Mouse (Mus musculus) frontal cortex, adult 2 months (tissue): ENCODE measurements around the gene Abcb6. TPM values are rescaled to one million over a fixed set of nuclear protein-coding genes. Genes with fewer than 3 reads are reported as not detected.

Experiments used
- DNase-seq, 2 experiments: peaks; one replicate each; pipeline ENCODE4 v3.0.0; 2022; ENCODE audit warnings: low spot score in 1 of 2; ENCODE audit errors: extremely low spot score in 1 of 2
- polyA plus RNA-seq: library from polyadenylated mRNA; depleted of rRNA; stranded (reverse); fragments of >200 nt; gene quantifications from 2 replicates; pipeline ENCODE4 v1.2.3, GENCODE M21; 2012

Abcb6 gene
- polyA plus RNA-seq, 1 experiment, result 29.2 TPM

DNA sequence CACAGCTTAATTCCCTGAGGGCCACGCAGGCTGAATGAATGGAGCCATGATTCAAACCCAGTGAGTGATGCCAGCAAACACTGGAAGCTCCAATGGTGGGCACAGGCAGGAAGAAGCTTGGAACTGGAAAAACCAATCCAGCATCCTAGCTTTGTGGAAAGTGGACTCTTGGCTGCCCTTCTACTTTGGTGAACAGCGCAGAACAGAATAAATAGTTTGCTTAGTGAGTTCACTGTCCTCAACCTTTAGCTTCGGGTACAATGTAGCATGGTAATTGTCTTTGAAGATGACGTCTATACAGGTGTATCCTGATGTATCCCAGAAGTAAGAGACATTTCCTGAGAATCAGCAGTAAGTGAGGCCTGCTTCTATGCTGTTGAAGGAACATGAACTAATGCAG, 31.5 kb downstream of the Abcb6 start:
- no peak for DNase-seq

DNA sequence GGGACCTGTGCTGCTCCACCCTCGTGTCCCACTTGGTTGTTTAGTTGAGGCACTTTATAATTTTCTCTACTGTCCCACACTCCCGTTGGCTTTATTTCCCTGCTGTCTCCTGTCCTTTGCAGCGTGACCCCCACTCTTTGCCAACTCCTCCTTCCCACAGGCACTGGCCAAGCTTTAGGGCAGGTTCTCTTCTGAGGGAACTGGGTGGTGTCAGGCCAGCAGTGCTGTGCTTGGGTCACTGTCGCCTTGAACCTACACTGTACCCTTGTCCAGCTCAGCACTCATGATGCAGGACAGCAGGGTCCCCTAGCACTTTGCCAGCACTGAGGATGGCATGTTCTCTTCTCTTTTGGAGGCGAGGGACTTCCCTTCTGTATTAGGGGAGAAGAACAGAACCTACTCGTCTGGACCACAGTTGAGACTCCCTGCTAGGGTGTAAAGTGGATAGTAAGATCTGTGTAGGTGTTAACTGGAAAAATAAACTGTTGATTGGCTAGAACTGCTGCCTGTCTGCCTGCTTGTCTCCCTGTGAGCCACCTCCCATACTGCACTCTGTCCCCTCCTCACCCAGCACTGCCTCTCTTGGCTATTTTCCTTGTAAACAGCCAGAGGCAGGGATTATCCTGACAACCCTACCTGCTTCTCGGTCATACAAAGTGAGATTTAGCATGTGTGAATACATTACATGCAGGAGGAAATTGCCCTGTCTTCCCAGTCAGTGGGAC, 32.6 kb downstream of the Abcb6 start:
- DNase-seq, result no peak

DNA sequence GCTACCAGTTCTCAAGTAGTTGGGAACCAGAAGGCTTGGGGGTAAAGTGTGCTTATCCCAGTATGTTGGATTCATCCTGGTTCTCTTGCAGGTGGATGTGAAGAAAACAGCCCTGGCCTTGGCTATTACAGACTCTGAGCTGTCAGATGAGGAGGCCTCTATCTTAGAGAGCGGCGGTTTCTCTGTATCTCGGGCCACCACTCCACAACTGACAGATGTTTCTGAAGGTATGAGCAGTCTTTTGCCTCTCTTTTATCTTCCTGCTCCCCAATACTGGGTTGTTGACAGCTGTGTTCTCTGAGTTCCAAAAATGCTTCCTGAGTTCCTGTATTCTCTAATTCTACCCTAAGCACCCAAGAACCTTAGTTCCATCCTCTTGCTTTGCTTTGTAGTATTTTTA, 34.6 kb downstream of the Abcb6 start:
- DNase-seq, result no peak

GRCm38 (mm10) chr1:75142301-75143261, 37.6 kb downstream of the Abcb6 start, which contains the start of the genes Cnppd1 and Retreg2:
Gene Cnppd1 (minus strand): TSS chr1:75142711.
Gene Retreg2 (plus strand): TSS chr1:75142778.
- peak; percentile 89 to 97 for DNase-seq

DNA sequence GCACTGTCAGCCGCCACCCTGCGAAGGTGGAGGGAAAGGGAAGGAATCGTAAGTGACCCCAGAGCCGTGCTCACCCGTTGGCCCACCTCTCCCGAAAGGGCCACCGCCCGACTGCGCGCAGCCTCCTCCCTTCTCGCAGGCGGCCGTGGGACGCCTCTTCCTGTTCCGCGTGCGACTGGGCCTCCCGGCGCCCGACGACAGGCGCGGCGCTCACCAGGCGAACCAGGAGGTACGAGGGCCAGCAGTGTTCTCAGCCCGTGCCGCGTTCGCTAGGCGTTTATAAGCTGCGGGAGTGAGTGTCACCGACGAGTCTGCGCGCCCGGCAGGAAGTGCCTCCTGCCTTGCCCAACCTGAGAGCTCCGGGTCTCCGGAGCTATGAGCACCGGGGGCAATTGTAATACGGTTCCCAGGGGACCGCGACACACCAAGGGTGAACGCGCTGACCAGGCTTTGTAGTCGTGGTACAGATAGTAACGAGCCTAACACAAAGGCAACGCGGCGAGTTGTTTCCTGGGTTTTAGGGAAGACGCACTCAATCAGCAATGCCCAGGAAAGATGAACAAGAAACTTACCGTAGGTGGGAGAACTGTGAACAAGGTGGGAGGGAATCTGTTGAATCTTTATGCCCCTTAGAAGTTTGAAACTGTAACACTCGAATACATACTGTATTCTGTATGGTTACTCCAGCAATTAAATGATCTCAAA, 38.6 kb downstream of the Abcb6 start:
- DNase-seq, result peak in 1 of 2 experiments; percentile 58

DNA sequence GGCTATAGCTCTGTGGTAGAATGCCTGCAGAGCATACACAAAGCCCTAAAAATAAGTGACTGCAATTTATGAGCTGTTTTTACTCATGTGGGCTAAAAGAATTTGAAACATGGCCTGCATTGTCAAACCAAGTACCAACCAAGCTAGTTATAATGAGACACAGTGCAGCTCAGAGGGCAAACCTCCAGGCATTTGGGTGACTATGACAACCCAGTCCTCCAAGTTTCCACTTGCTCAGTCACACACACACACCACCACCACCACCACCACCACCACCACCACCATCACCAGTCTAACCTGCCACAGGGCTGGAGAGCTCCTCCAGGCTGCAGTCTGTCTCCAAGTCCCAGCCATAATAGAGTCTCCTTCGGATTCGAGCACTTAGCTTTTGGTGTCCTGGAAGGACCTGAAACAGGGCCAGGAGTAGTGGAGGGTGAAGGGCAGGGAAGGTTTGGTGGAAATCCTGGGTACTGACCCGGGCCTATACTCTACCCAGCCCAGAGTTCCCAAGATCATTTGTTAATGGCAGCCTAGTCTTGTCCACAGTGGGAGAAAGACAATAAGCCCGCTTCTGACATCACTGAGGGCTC, 39.5 kb downstream of the Abcb6 start:
- DNase-seq, result no peak

- DNase-seq, result no peak
These were observed 41.7 kb downstream of the Abcb6 start for GRCm38 (mm10) chr1:75138448-75138847.

DNA sequence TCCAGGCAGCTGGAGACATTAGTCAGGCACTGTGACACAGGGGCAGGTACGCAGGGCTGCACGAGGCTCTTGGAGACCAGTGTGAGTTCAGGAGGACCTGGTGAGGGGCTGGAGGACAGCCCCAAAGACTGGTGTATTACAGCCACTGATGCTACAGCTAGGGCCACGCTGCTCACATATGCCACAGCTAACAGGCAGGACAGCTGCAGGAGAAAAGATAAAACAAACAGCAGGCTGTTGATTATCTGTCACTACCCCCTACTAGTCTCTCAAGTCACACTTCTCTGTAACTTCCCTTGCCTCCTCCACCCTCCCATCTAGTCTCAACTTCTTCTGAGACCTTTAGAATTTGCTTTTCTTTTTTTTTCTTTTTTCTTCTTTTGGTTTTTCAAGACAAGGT, 43.5 kb downstream of the Abcb6 start:
- no peak for DNase-seq

- no peak for DNase-seq
These were observed 43.9 kb downstream of the Abcb6 start for GRCm38 (mm10) chr1:75136293-75136692.

DNA sequence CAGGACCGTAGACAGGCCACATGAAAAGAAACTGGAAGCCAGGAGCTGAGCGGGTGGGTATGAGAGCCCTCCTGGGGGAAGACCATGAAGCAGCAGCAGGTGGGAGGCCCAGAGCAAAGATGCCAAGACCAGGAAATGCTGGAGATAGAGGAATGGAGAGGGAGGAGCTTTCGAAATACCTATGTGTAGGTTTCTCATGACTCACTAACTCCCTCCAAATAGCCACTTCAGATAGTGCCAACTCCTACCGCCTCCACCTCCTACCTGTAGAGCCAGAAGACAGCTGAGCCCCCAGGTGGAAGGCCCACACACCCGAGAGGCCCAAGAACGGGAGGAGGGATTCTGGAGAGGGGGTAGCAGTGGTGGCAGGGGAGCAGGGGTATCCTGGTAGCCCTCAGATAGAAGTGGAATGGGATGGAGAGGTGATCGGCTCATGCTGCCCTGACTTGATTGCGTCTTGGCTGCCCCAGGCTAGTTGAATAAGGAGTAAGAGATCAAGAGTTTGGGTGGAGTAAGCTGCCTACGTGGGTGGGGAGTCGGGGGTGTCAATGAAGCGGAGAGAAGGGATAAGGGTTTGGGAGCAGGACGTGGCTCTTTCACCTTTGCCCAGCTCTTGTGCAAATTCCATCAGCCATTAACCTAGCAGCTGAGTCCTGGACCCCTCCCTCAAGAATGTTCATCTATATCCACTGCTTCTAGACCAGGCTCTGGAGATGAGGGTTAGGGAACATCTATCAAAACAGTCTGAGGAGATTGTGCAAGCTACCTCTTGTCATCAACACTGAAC, 46.6 kb downstream of the Abcb6 start, which contains the start of gene Slc23a3:
Gene Slc23a3, minus strand, starts transcription at position 470 of the 787 bp plus-strand sequence.
- DNase-seq, result no peak

DNA sequence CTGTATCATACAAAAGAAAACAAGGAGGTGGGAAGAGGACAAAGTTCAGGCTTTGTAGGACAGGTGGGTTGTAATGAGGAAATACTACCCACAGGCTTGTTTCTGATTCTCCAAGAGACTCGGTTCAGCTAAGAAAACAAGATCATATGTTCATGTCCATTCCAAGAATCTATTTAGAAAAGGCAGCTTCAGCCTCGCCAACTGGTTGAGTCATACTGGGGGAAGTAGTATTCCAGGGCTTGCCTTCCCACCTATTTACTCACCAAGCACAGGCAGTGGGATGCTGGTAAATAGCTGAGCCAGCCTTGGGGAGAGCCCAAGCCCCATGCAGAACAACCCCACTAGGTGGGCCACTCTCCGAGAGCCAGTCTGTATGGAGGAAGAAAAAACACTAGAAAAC, 51.6 kb downstream of the Abcb6 start:
- DNase-seq, result no peak

- DNase-seq, result no peak
These were observed 54.8 kb downstream of the Abcb6 start for GRCm38 (mm10) chr1:75125418-75125817.

DNA sequence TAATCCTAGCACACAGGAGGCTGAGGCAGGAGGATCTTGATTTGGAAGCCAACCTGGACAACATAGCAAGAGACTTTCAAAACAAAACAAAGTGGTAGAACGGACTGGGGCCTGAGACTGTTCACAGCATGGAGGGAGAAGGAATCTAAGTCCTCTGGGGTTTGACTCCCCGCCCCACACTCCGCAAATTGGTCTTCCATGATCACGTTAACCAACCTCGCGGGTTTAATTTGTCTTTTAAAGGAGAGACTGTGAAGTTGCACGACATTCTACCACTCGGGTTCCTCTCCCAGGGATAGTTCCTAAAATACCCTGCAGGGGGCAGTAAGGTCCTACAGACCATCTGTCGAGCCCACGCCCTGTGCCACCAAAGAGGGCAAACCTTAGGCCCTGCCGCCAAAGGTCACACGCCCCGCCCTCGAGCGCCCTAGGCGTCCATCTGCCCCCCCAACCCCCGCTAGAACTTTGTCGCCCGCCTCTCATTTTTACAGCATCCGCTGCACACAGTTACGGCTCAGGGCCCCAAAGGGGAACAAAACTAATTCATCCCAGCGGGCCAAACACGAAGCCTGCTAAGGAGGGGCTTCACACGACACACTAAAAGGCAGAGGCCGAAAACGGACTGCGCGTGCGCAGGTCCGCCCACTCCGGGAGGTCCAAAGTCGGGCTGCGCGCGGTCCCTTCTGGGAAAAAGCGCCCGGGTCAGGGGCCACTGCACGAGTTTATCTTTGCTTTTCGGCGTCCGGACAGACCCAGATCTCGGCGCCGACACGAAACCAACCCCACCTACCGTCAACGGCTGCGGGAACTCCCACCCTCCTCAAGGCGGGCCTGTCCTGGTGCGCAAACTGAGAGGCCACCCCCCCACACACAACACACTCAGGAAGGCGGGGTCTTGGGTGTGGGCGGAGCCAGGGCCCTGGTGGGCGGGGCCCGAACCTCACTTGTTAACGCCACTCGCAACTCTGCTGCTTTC, 55.6 kb downstream of the Abcb6 start, which contains the start of gene Nhej1:
Gene Nhej1, minus strand, starts transcription at position 855 of the 976 bp plus-strand sequence.
- peak; percentile 74 to 90 for DNase-seq

GRCm38 (mm10) chr1:75122211-75122610, 58.0 kb downstream of the Abcb6 start:
- DNase-seq, result no peak
